Mouse (Mus musculus) limb, embryonic 15.5 days (tissue): ENCODE results near the gene Olfr1212. TPM values are rescaled to one million over a fixed set of nuclear protein-coding genes. Genes with fewer than 3 reads are reported as not detected.

Experiments used
- ATAC-seq: fragments of 200-750 bp; cut with Nextera tagmentation; 2 replicates; pipeline ENCODE4 v1.8.0; 2017; ENCODE audit warnings: low read depth, moderate TSS enrichment; ENCODE audit not compliant: insufficient number of reproducible peaks, low FRiP score, low TSS enrichment
- H3K27ac ChIP-seq: fragments of 300-500 bp; sonication (generic); 2 replicates; pipeline ENCODE4 v1.5.1; 2015; ENCODE audit warnings: moderate library complexity, mild to moderate bottlenecking, inconsistent platforms
- H3K27me3 ChIP-seq: fragments of 300-500 bp; sonication (generic); 2 replicates; pipeline ENCODE4 v1.6.1; 2015; ENCODE audit warnings: inconsistent platforms
- H3K36me3 ChIP-seq: fragments of 300-500 bp; sonication (generic); 2 replicates; pipeline ENCODE4 v1.6.1; 2015; ENCODE audit warnings: inconsistent platforms
- H3K4me1 ChIP-seq: fragments of 300-500 bp; sonication (generic); 2 replicates; pipeline ENCODE4 v1.6.1; 2015; ENCODE audit warnings: inconsistent platforms
- H3K4me2 ChIP-seq: fragments of 300-500 bp; sonication (generic); 2 replicates; pipeline ENCODE4 v1.6.1; 2015; ENCODE audit warnings: mild to moderate bottlenecking, inconsistent platforms
- H3K4me3 ChIP-seq: fragments of 300-500 bp; sonication (generic); 2 replicates; pipeline ENCODE4 v1.5.1; 2015; ENCODE audit warnings: mild to moderate bottlenecking, inconsistent platforms
- H3K9ac ChIP-seq: fragments of 300-500 bp; sonication (generic); 2 replicates; pipeline ENCODE4 v1.6.1; 2015; ENCODE audit warnings: inconsistent platforms
- H3K9me3 ChIP-seq: fragments of 300-500 bp; sonication (generic); 2 replicates; pipeline ENCODE4 v1.6.1; 2016; ENCODE audit warnings: inconsistent platforms
- WGBS: fragments of 180-500 bp; shearing (Covaris S2); methylation state at CpG from one replicate; pipeline ENCODE4 v1.1.7; 2015; 5-methylcytosine and 5-hydroxymethylcytosine counted together
- polyA plus RNA-seq: library from polyadenylated mRNA; unstranded; fragments of >200 nt; fragmentation: Nextera tagmentation; extraction: Ambion mirVana; gene quantifications from 2 replicates; pipeline ENCODE4 v1.2.1, GENCODE M21; 2015

The Olfr1212 gene
- not detected in 2 replicates for polyA plus RNA-seq

- H3K4me1 ChIP-seq: no peaks in the 10 kb centered on the region
- no peak within 1 kb of the TSS for H3K4me3 ChIP-seq
These were observed at the start of gene Olfr1212 for GRCm38 (mm10) chr2:88953669-88954068. Gene Olfr1212, plus strand, starts transcription at chr2:88953969.

DNA sequence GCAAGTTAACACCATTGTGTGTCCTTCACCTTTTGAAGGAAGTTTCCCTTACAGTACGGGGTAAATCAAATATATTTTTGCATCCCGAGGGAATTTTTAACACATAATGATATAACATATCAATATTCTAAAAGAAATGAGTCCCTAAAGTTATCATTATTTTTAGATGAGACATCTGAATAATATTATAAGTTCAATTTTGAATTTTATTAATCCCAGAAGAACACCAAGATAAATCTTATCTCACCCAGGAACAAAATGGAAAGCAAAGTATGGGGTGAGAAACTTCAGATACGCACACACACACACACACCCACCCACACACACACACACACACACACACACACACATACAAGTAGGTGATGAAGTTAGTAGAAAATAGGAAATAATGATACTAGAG is 38.7 kb upstream of the Olfr1212 start, which contains the start of gene Olfr1209:
Gene Olfr1209 (minus strand): TSS at position 101 of the 400 bp plus-strand sequence.
- H3K36me3 ChIP-seq: no peaks in the 10 kb centered on the region
- no peak within 1 kb of the TSS for H3K4me2 ChIP-seq
- no peaks in the 10 kb centered on the region for H3K9me3 ChIP-seq
- H3K27me3 ChIP-seq: no peaks in the 10 kb centered on the region
- H3K4me3 ChIP-seq: no peak within 1 kb of the TSS
- no peak within 1 kb of the TSS for H3K27ac ChIP-seq
- no peak for ATAC-seq
- 90% methylated on average over 3 of the region's 3 CpGs for WGBS
- H3K9ac ChIP-seq: no peak within 1 kb of the TSS
- no peaks in the 10 kb centered on the region for H3K4me1 ChIP-seq

More at GRCm38 (mm10) chr2:88953669-88954068, at the start of gene Olfr1212:
- Histone ChIP-seq H3K27me3 (no peaks in the 10 kb centered on the region), H3K9ac (no peak within 1 kb of the TSS), H3K27ac (no peak within 1 kb of the TSS), H3K4me2 (no peak within 1 kb of the TSS), H3K36me3 (no peaks in the 10 kb centered on the region), H3K9me3 (no peaks in the 10 kb centered on the region)
- no peak for ATAC-seq

DNA sequence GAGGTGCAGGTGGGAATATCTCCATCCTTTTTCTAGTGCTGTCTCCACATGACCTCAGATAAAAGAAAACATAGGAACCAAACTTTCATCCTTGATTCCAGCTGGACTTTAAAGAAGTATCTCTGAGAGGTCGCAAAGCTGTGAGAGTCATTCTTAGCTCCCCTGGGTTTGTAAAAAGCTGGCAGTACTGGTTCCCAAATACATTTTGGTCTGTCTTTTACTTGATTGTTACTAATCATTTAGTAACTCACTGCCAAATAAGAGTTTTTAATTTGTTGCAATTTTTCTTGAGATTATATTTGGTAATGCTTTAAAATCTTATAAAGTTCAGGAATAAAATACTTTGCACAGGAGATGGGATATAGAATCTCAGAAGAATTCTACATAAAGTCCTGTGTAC is 15.8 kb upstream of the Olfr1212 start, which contains the start of gene Olfr1211:
Gene Olfr1211 (minus strand): TSS at position 101 of the 400 bp plus-strand sequence.
- no peaks in the 10 kb centered on the region for H3K9me3 ChIP-seq
- no peak within 1 kb of the TSS for H3K4me2 ChIP-seq
- no peak within 1 kb of the TSS for H3K27ac ChIP-seq
- no peaks in the 10 kb centered on the region for H3K27me3 ChIP-seq
- no peaks in the 10 kb centered on the region for H3K4me1 ChIP-seq
- no peak within 1 kb of the TSS for H3K4me3 ChIP-seq
- H3K36me3 ChIP-seq: no peaks in the 10 kb centered on the region
- no peak for ATAC-seq
- WGBS: 87% methylated on average over 1 of the region's 1 CpGs
- H3K9ac ChIP-seq: no peak within 1 kb of the TSS

DNA sequence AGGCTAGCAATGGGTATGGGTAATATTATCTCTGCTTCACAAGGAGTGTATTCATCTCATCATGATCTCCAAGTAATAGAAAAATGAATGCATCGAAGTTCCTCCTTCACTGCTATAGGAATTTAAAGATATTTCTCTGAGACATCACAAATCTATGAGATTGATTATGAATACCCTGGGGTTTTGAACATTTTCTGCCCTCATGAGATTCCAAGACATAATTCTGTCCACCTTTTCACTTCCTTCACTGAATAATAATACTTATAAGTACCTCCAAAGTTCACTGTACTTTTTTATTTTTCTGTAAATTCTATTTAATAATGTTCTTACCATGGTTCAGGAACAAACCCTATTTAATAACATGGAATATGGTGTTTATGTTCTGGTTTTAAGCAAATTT is 26.4 kb downstream of the Olfr1212 start, which contains the start of gene Gm13762:
Gene Gm13762 (minus strand): TSS at position 101 of the 400 bp plus-strand sequence.
- WGBS: 88% methylated on average over 1 of the region's 1 CpGs
- Histone ChIP-seq H3K4me1 (no peaks in the 10 kb centered on the region), H3K9me3 (no peaks in the 10 kb centered on the region), H3K27ac (no peak within 1 kb of the TSS), H3K4me3 (no peak within 1 kb of the TSS), H3K4me2 (no peak within 1 kb of the TSS), H3K36me3 (no peaks in the 10 kb centered on the region), H3K9ac (no peak within 1 kb of the TSS), H3K27me3 (no peaks in the 10 kb centered on the region)
- no peak for ATAC-seq

GRCm38 (mm10) chr2:88992553-88992952 is 38.8 kb downstream of the Olfr1212 start, which contains the start of gene Olfr1214:
Gene Olfr1214, minus strand, starts transcription at chr2:88992653.
- no peaks in the 10 kb centered on the region for H3K9me3 ChIP-seq
- H3K27ac ChIP-seq: no peak within 1 kb of the TSS
- H3K4me3 ChIP-seq: no peak within 1 kb of the TSS
- no peak for ATAC-seq
- no peak within 1 kb of the TSS for H3K9ac ChIP-seq
- no peaks in the 10 kb centered on the region for H3K27me3 ChIP-seq
- no peaks in the 10 kb centered on the region for H3K36me3 ChIP-seq
- H3K4me1 ChIP-seq: no peaks in the 10 kb centered on the region
- H3K4me2 ChIP-seq: no peak within 1 kb of the TSS
- WGBS: 74% methylated on average over 1 of the region's 1 CpGs

DNA sequence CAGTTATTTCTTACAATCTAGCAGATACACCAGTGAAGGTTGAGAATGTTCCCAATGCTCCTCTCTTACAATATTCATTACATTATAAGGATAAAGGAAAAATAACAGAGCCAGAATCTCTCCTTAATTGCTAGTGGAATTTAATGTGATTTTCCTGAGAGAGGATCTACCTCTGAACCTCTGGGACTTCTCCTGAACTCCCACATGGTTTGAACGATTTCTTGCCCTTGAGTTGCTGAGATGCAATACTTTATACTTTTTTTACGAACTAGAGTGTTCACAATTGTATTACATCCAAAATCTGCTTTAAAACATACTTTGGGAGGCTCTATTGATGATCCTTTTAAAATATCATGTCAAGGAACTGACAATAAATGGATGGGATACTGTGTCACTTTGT is 53.1 kb downstream of the Olfr1212 start, which contains the start of gene Olfr1215:
Gene Olfr1215 (minus strand): TSS at position 101 of the 400 bp plus-strand sequence.
- WGBS: 66% methylated on average over 2 of the region's 2 CpGs
- H3K4me2 ChIP-seq: no peak within 1 kb of the TSS
- H3K9ac ChIP-seq: no peak within 1 kb of the TSS
- no peaks in the 10 kb centered on the region for H3K36me3 ChIP-seq
- no peak for ATAC-seq
- no peak within 1 kb of the TSS for H3K4me3 ChIP-seq
- H3K4me1 ChIP-seq: no peaks in the 10 kb centered on the region
- H3K27me3 ChIP-seq: no peaks in the 10 kb centered on the region
- no peaks in the 10 kb centered on the region for H3K9me3 ChIP-seq
- no peak within 1 kb of the TSS for H3K27ac ChIP-seq

Other genes starting within 250 kb of the Olfr1212 start
- gene Olfr1196, start 249.4 kb upstream of the Olfr1212 start, polyA plus RNA-seq: not detected in 2 replicates
- not detected in 2 replicates for gene Olfr1197, start 221.6 kb upstream of the Olfr1212 start, polyA plus RNA-seq
- gene Olfr1198, start 202.6 kb upstream of the Olfr1212 start, polyA plus RNA-seq: not detected in 2 replicates
- not detected in 2 replicates for gene Olfr1199, start 193.5 kb upstream of the Olfr1212 start, polyA plus RNA-seq
- not detected in 2 replicates for gene Olfr1200, start 183.5 kb upstream of the Olfr1212 start, polyA plus RNA-seq
- not detected in 2 replicates for gene Olfr1201, start 160.9 kb upstream of the Olfr1212 start, polyA plus RNA-seq
- gene Olfr1202, start 139.5 kb upstream of the Olfr1212 start, polyA plus RNA-seq: not detected in 2 replicates
- not detected in 2 replicates for gene Olfr1205, start 124.2 kb upstream of the Olfr1212 start, polyA plus RNA-seq
- gene Olfr1204, start 104.7 kb upstream of the Olfr1212 start, polyA plus RNA-seq: not detected in 2 replicates
- not detected in 2 replicates for gene Olfr1206, start 90.7 kb upstream of the Olfr1212 start, polyA plus RNA-seq
- gene Olfr1208, start 51.7 kb upstream of the Olfr1212 start, polyA plus RNA-seq: not detected in 2 replicates
- not detected in 2 replicates for gene Olfr1209, start 38.8 kb upstream of the Olfr1212 start, polyA plus RNA-seq
- gene Olfr1211, start 15.9 kb upstream of the Olfr1212 start, polyA plus RNA-seq: not detected in 2 replicates
- not detected in 2 replicates for gene Gm13762, start 26.3 kb downstream of the Olfr1212 start, polyA plus RNA-seq
- not detected in 2 replicates for gene Olfr1214, start 38.7 kb downstream of the Olfr1212 start, polyA plus RNA-seq
- not detected in 2 replicates for gene Olfr1215, start 53.0 kb downstream of the Olfr1212 start, polyA plus RNA-seq
- gene Olfr1216, start 64.4 kb downstream of the Olfr1212 start, polyA plus RNA-seq: not detected in 2 replicates
- not detected in 2 replicates for gene Olfr1217, start 78.1 kb downstream of the Olfr1212 start, polyA plus RNA-seq
- not detected in 2 replicates for gene Olfr1218, start 107.2 kb downstream of the Olfr1212 start, polyA plus RNA-seq
- gene Olfr1219, start 129.5 kb downstream of the Olfr1212 start, polyA plus RNA-seq: not detected in 2 replicates
- not detected in 2 replicates for gene Olfr1220, start 152.9 kb downstream of the Olfr1212 start, polyA plus RNA-seq
- gene Olfr1221, start 163.3 kb downstream of the Olfr1212 start, polyA plus RNA-seq: not detected in 2 replicates
- not detected in 2 replicates for gene Olfr1222, start 179.1 kb downstream of the Olfr1212 start, polyA plus RNA-seq
- not detected in 2 replicates for gene Olfr1223, start 197.6 kb downstream of the Olfr1212 start, polyA plus RNA-seq
- not detected in 2 replicates for gene Olfr1224-ps1, start 210.1 kb downstream of the Olfr1212 start, polyA plus RNA-seq
- not detected in 2 replicates for gene Olfr1225, start 220.7 kb downstream of the Olfr1212 start, polyA plus RNA-seq
- not detected in 2 replicates for gene Olfr1226, start 246.1 kb downstream of the Olfr1212 start, polyA plus RNA-seq